Mouse (Mus musculus): Measurements from ENCODE around the gene Aff3.

Gene Aff3

GRCm38 (mm10) chr1:38217912-38218795 lies 446.6 kb downstream of the Aff3 start:
- DNase-seq: peak in 1 of 2 experiments; percentile 9

- DNase-seq: no peak
Observed at GRCm38 (mm10) chr1:38217098-38217497, 447.7 kb downstream of the Aff3 start.

- no peak for DNase-seq
Observed at GRCm38 (mm10) chr1:38213377-38213776, 451.4 kb downstream of the Aff3 start.

- no peak for DNase-seq
Observed at GRCm38 (mm10) chr1:38212386-38212785, 452.4 kb downstream of the Aff3 start.

GRCm38 (mm10) chr1:38202475-38203183 lies 462.1 kb downstream of the Aff3 start:
- DNase-seq: peak; percentile 19 to 60

GRCm38 (mm10) chr1:38201796-38202195 lies 463.0 kb downstream of the Aff3 start:
- no peak for DNase-seq

GRCm38 (mm10) chr1:38199669-38200635 lies 464.8 kb downstream of the Aff3 start:
- no peak for DNase-seq

- no peak for DNase-seq
Observed at GRCm38 (mm10) chr1:38198393-38199029, 466.2 kb downstream of the Aff3 start.

- DNase-seq: peak in 1 of 2 experiments; percentile 15
Observed at GRCm38 (mm10) chr1:38197145-38197682, 467.5 kb downstream of the Aff3 start.

GRCm38 (mm10) chr1:38195721-38196120 lies 469.0 kb downstream of the Aff3 start:
- no peak for DNase-seq

- no peak for DNase-seq
Observed at GRCm38 (mm10) chr1:38186227-38186545, 478.6 kb downstream of the Aff3 start.

- peak; percentile 65 to 77 for DNase-seq
Observed at GRCm38 (mm10) chr1:38185517-38186226, 479.1 kb downstream of the Aff3 start.

- DNase-seq: no peak
Observed at GRCm38 (mm10) chr1:38181020-38181550, 483.7 kb downstream of the Aff3 start.

- DNase-seq: no peak
Observed at GRCm38 (mm10) chr1:38178929-38179328, 485.8 kb downstream of the Aff3 start.

- peak; percentile 25 to 50 for DNase-seq
Observed at GRCm38 (mm10) chr1:38176077-38176476, 488.7 kb downstream of the Aff3 start.

GRCm38 (mm10) chr1:38171874-38172273 lies 492.9 kb downstream of the Aff3 start:
- no peak for DNase-seq

GRCm38 (mm10) chr1:38165696-38166095 lies 499.1 kb downstream of the Aff3 start:
- no peak for DNase-seq

- no peak for DNase-seq
Observed at GRCm38 (mm10) chr1:38150086-38150485, 514.7 kb downstream of the Aff3 start.

GRCm38 (mm10) chr1:38146008-38146407 lies 518.7 kb downstream of the Aff3 start:
- DNase-seq: no peak

GRCm38 (mm10) chr1:38141371-38141770 lies 523.4 kb downstream of the Aff3 start:
- no peak for DNase-seq

GRCm38 (mm10) chr1:38140911-38141310 lies 523.8 kb downstream of the Aff3 start:
- DNase-seq: no peak
